Mouse (Mus musculus) monocyte, adult 2 months (primary cell): ENCODE data around the gene Arsk.

Experiments
- DNase-seq, 2 experiments: peaks; one replicate each; pipeline ENCODE4 v3.0.0; 2022; ENCODE audit warnings: low spot score in 2 of 2, low read depth in 1 of 2

The Arsk gene

GRCm38 (mm10) chr13:76042455-76042854 is 56.0 kb downstream of the Arsk start:
- DNase-seq, result no peak

GRCm38 (mm10) chr13:76024588-76024987 is 73.9 kb downstream of the Arsk start:
- DNase-seq, result no peak

GRCm38 (mm10) chr13:76021782-76022181 is 76.7 kb downstream of the Arsk start:
- DNase-seq, result no peak

- no peak for DNase-seq
Observed at GRCm38 (mm10) chr13:76018844-76019400, 79.5 kb downstream of the Arsk start.

GRCm38 (mm10) chr13:76017974-76018843 is 80.3 kb downstream of the Arsk start, which contains the start of gene Rfesd:
Gene Rfesd, minus strand, starts transcription at chr13:76018719.
- DNase-seq, result peak; percentile 88 to 93

- DNase-seq, result no peak
Observed at GRCm38 (mm10) chr13:76017465-76017864, 81.0 kb downstream of the Arsk start.

GRCm38 (mm10) chr13:76014511-76014910 is 83.9 kb downstream of the Arsk start:
- DNase-seq, result no peak
